Comparison of ENCODE assay signal across 8 mouse cellular contexts in genomic region chr17:46618769-46619682, GRCm38 (mm10). TPM values are rescaled to one million over a fixed set of nuclear protein-coding genes. Genes with fewer than 3 reads are reported as not detected.
DNase-seq lines count a peak whose midpoint lies in the region; ATAC-seq and TF ChIP-seq lines count a peak whose summit lies in the region.

No protein-coding gene starts in this region.

- H3K4me2 ChIP-seq in lung, embryonic 15.5 days, result peak overlapping the region; percentile 47
- H3K4me2 ChIP-seq in forebrain, embryonic 14.5 days (ENCODE audit: low read length), result peak overlapping the region; percentile 32
- peak overlapping the region; percentile 8; the same call in 1 of the 2 replicates for H3K4me2 ChIP-seq in liver, embryonic 13.5 days
- H3K4me2 ChIP-seq in stomach, embryonic 16.5 days (ENCODE audit: low read depth, low read length), result peak overlapping the region; percentile 47

- no peak for DNase-seq in lung, postnatal 14 days
- peak; percentile 38 for DNase-seq in forebrain, embryonic 14.5 days (ENCODE audit: low spot score)
- DNase-seq in liver, embryonic 13.5 days, result no peak
- DNase-seq in cerebellum, adult 2 months, result no peak
- no peak for DNase-seq in spleen, postnatal 4 days (ENCODE audit: low spot score in 2 of 2)
- no peak for DNase-seq in thymus, adult 2 months

- peak overlapping the region; percentile 96 for H3K27ac ChIP-seq in lung, embryonic 15.5 days
- H3K27ac ChIP-seq in forebrain, embryonic 14.5 days (ENCODE audit: low read depth, low read length), result peak overlapping the region; percentile 78
- peak overlapping the region; percentile 10; the same call in 1 of the 2 replicates for H3K27ac ChIP-seq in liver, embryonic 13.5 days
- H3K27ac ChIP-seq in stomach, embryonic 16.5 days (ENCODE audit: low read length), result peak overlapping the region; percentile 97
- H3K27ac ChIP-seq in cerebellum, adult 2 months (ENCODE audit: insufficient read depth, low read length), result no peak overlapping the region
- H3K27ac ChIP-seq in thymus, adult 2 months (ENCODE audit: control insufficient read depth, insufficient read depth, low read length), result no peak overlapping the region

- H3K36me3 ChIP-seq in lung, embryonic 15.5 days, result no peaks in the 10 kb centered on the region
- no peaks in the 10 kb centered on the region for H3K36me3 ChIP-seq in forebrain, embryonic 14.5 days (ENCODE audit: control insufficient read depth, insufficient read depth, low read length)
- no peaks in the 10 kb centered on the region for H3K36me3 ChIP-seq in liver, embryonic 13.5 days
- no peaks in the 10 kb centered on the region for H3K36me3 ChIP-seq in stomach, embryonic 16.5 days (ENCODE audit: control insufficient read depth, insufficient read depth, low read length)
- no peaks in the 10 kb centered on the region for H3K36me3 ChIP-seq in thymus, adult 2 months (ENCODE audit: control insufficient read depth, insufficient read depth, low read length)

- no peak for TF ChIP-seq POLR2A in cerebellum, adult 2 months (IDR thresholded peaks at IDR 0.05; ENCODE audit: borderline replicate concordance, insufficient read depth, low read length)
- TF ChIP-seq POLR2A in thymus, adult 2 months (IDR thresholded peaks at IDR 0.05; ENCODE audit: control insufficient read depth, extremely low read depth, insufficient read depth, low read length, poor library complexity), result no peak

- H3K27me3 ChIP-seq in lung, embryonic 15.5 days, result no peaks in the 10 kb centered on the region
- no peaks in the 10 kb centered on the region for H3K27me3 ChIP-seq in forebrain, embryonic 14.5 days (replicated peaks; ENCODE audit: control insufficient read depth, insufficient read depth, low read length)
- peaks cover 3% of the 10 kb centered on the region for H3K27me3 ChIP-seq in liver, embryonic 13.5 days
- H3K27me3 ChIP-seq in stomach, embryonic 16.5 days (ENCODE audit: control insufficient read depth, insufficient read depth, low read length), result no peaks in the 10 kb centered on the region
- H3K27me3 ChIP-seq in cerebellum, adult 2 months (ENCODE audit: control insufficient read depth, insufficient read depth, low read length), result no peaks in the 10 kb centered on the region
- no peaks in the 10 kb centered on the region for H3K27me3 ChIP-seq in thymus, adult 2 months (ENCODE audit: control insufficient read depth, insufficient read depth, low read length)

- peak overlapping the region; percentile 37 for H3K9ac ChIP-seq in lung, embryonic 15.5 days
- H3K9ac ChIP-seq in forebrain, embryonic 14.5 days (ENCODE audit: low read length), result peak overlapping the region; percentile 58
- H3K9ac ChIP-seq in liver, embryonic 13.5 days, result no peak overlapping the region
- peak overlapping the region; percentile 66 for H3K9ac ChIP-seq in stomach, embryonic 16.5 days (ENCODE audit: low read length)

- H3K9me3 ChIP-seq in lung, embryonic 15.5 days, result no peaks in the 10 kb centered on the region
- no peaks in the 10 kb centered on the region for H3K9me3 ChIP-seq in forebrain, embryonic 14.5 days (replicated peaks; ENCODE audit: control insufficient read depth, low read length)
- H3K9me3 ChIP-seq in liver, embryonic 13.5 days (replicated peaks), result no peaks in the 10 kb centered on the region
- H3K9me3 ChIP-seq in stomach, embryonic 16.5 days (replicated peaks; ENCODE audit: control insufficient read depth, low read length), result no peaks in the 10 kb centered on the region

- ATAC-seq in lung, embryonic 15.5 days (ENCODE audit: borderline replicate concordance, extremely low read depth, low FRiP score, low TSS enrichment), result no peak
- peak; percentile 33; the same call in 1 of the 2 replicates for ATAC-seq in forebrain, embryonic 14.5 days
- ATAC-seq in liver, embryonic 13.5 days (ENCODE audit: low read depth), result no peak
- ATAC-seq in stomach, embryonic 16.5 days (ENCODE audit: insufficient read depth, low FRiP score), result 0 out of 2 replicates have a peak, but pooled peaks have one; percentile 26

- H3K4me1 ChIP-seq in lung, embryonic 15.5 days, result peaks cover 92% of the 10 kb centered on the region
- H3K4me1 ChIP-seq in forebrain, embryonic 14.5 days (ENCODE audit: control insufficient read depth, insufficient read depth, low read length), result peaks cover 45% of the 10 kb centered on the region
- H3K4me1 ChIP-seq in liver, embryonic 13.5 days (replicated peaks), result peaks cover 56% of the 10 kb centered on the region
- peaks cover 79% of the 10 kb centered on the region for H3K4me1 ChIP-seq in stomach, embryonic 16.5 days (ENCODE audit: control insufficient read depth, insufficient read depth, low read length)
- peaks cover 13% of the 10 kb centered on the region for H3K4me1 ChIP-seq in cerebellum, adult 2 months (ENCODE audit: control insufficient read depth, insufficient read depth, low read length)
- peaks cover 8% of the 10 kb centered on the region; the same call in 1 of the 2 replicates for H3K4me1 ChIP-seq in thymus, adult 2 months (replicated peaks; ENCODE audit: control insufficient read depth, insufficient read depth, low read length)

- peak overlapping the region; percentile 7; the same call in 1 of the 2 replicates for H3K4me3 ChIP-seq in lung, embryonic 15.5 days
- H3K4me3 ChIP-seq in forebrain, embryonic 14.5 days (ENCODE audit: low read depth, low read length), result no peak overlapping the region
- H3K4me3 ChIP-seq in liver, embryonic 13.5 days (replicated peaks), result no peak overlapping the region
- peak overlapping the region; percentile 23 for H3K4me3 ChIP-seq in stomach, embryonic 16.5 days (replicated peaks; ENCODE audit: low read length)
- H3K4me3 ChIP-seq in cerebellum, adult 2 months (replicated peaks; ENCODE audit: insufficient read depth, low read depth, low read length), result no peak overlapping the region
- H3K4me3 ChIP-seq in thymus, adult 2 months (ENCODE audit: control insufficient read depth, insufficient read depth, low read length), result no peak overlapping the region

- TF ChIP-seq CTCF in cerebellum, adult 2 months (IDR thresholded peaks at IDR 0.05; ENCODE audit: borderline replicate concordance, insufficient read depth, low read depth, low read length), result no peak
- TF ChIP-seq CTCF in thymus, adult 2 months (IDR thresholded peaks at IDR 0.05; ENCODE audit: borderline replicate concordance, control insufficient read depth, extremely low read depth, insufficient read depth, low read length, poor library complexity), result no peak

- 11% methylated on average over 27 of the region's 27 CpGs for WGBS in lung, embryonic 15.5 days
- WGBS in forebrain, embryonic 14.5 days, result 4% methylated on average over 27 of the region's 27 CpGs
- 45% methylated on average over 27 of the region's 27 CpGs for WGBS in liver, embryonic 13.5 days (ENCODE audit: insufficient replicate concordance)
- 18% methylated on average over 27 of the region's 27 CpGs for WGBS in stomach, embryonic 16.5 days
- 72% methylated on average over 27 of the region's 27 CpGs for WGBS in cerebellum, adult 2 months
- 81% methylated on average over 27 of the region's 27 CpGs for WGBS in thymus, adult 2 months

RNA-seq across cellular contexts. Expression of gene Ptk7, which starts 10.3 kb away (rescaled TPM):
- 134 and 142 TPM in 2 replicates for polyA plus RNA-seq in lung, embryonic 15.5 days (2015; fragmentation: Nextera tagmentation; extraction: Ambion mirVana)
- 15.3 and 19.0 TPM in 2 replicates for polyA plus RNA-seq in forebrain, embryonic 14.5 days (2014; fragmentation: Nextera tagmentation; extraction: Ambion mirVana)
- polyA plus RNA-seq in liver, embryonic 13.5 days (2015; fragmentation: Nextera tagmentation; extraction: Ambion mirVana), result 8.0 and 9.1 TPM in 2 replicates
- 93.9 and 94.9 TPM in 2 replicates for polyA plus RNA-seq in stomach, embryonic 16.5 days (2015; fragmentation: Nextera tagmentation; extraction: Ambion mirVana)
- 5.5 and 5.9 TPM in 2 replicates for polyA plus RNA-seq in cerebellum, adult 2 months (2012; rRNA removed)
- 11.9 and 15.8 TPM in 2 replicates for polyA plus RNA-seq in thymus, adult 2 months (2012; rRNA removed)

RNA-seq across cellular contexts. Expression of gene Klc4, which starts 26.8 kb away (rescaled TPM):
- 24.9 and 25.8 TPM in 2 replicates for polyA plus RNA-seq in lung, embryonic 15.5 days (2015; fragmentation: Nextera tagmentation; extraction: Ambion mirVana)
- 34.7 and 38.8 TPM in 2 replicates for polyA plus RNA-seq in forebrain, embryonic 14.5 days (2014; fragmentation: Nextera tagmentation; extraction: Ambion mirVana)
- 5.8 TPM in 2 replicates for polyA plus RNA-seq in liver, embryonic 13.5 days (2015; fragmentation: Nextera tagmentation; extraction: Ambion mirVana)
- polyA plus RNA-seq in stomach, embryonic 16.5 days (2015; fragmentation: Nextera tagmentation; extraction: Ambion mirVana), result 41.4 and 46.7 TPM in 2 replicates
- 28.1 and 29.8 TPM in 2 replicates for polyA plus RNA-seq in cerebellum, adult 2 months (2012; rRNA removed)
- 22.6 and 24.0 TPM in 2 replicates for polyA plus RNA-seq in thymus, adult 2 months (2012; rRNA removed)

RNA-seq across cellular contexts. Expression of gene Mrpl2, which starts 27.0 kb away (rescaled TPM):
- 106 TPM in 2 replicates for polyA plus RNA-seq in lung, embryonic 15.5 days (2015; fragmentation: Nextera tagmentation; extraction: Ambion mirVana)
- polyA plus RNA-seq in forebrain, embryonic 14.5 days (2014; fragmentation: Nextera tagmentation; extraction: Ambion mirVana), result 83.3 and 108 TPM in 2 replicates
- polyA plus RNA-seq in liver, embryonic 13.5 days (2015; fragmentation: Nextera tagmentation; extraction: Ambion mirVana), result 91.5 and 97.5 TPM in 2 replicates
- polyA plus RNA-seq in stomach, embryonic 16.5 days (2015; fragmentation: Nextera tagmentation; extraction: Ambion mirVana), result 94.1 and 99.9 TPM in 2 replicates
- 67.5 and 68.2 TPM in 2 replicates for polyA plus RNA-seq in cerebellum, adult 2 months (2012; rRNA removed)
- 68.3 and 91.0 TPM in 2 replicates for polyA plus RNA-seq in thymus, adult 2 months (2012; rRNA removed)

RNA-seq across cellular contexts. Expression of gene Cul7, which starts 31.1 kb away (rescaled TPM):
- polyA plus RNA-seq in lung, embryonic 15.5 days (2015; fragmentation: Nextera tagmentation; extraction: Ambion mirVana), result 48.2 and 49.5 TPM in 2 replicates
- polyA plus RNA-seq in forebrain, embryonic 14.5 days (2014; fragmentation: Nextera tagmentation; extraction: Ambion mirVana), result 28.3 and 30.2 TPM in 2 replicates
- polyA plus RNA-seq in liver, embryonic 13.5 days (2015; fragmentation: Nextera tagmentation; extraction: Ambion mirVana), result 10.9 and 12.4 TPM in 2 replicates
- 51.2 and 54.8 TPM in 2 replicates for polyA plus RNA-seq in stomach, embryonic 16.5 days (2015; fragmentation: Nextera tagmentation; extraction: Ambion mirVana)
- polyA plus RNA-seq in cerebellum, adult 2 months (2012; rRNA removed), result 43.3 and 44.5 TPM in 2 replicates
- polyA plus RNA-seq in thymus, adult 2 months (2012; rRNA removed), result 47.9 and 50.1 TPM in 2 replicates

RNA-seq across cellular contexts. Expression of gene Rrp36, which starts 55.1 kb away (rescaled TPM):
- polyA plus RNA-seq in lung, embryonic 15.5 days (2015; fragmentation: Nextera tagmentation; extraction: Ambion mirVana), result 55.1 and 56.2 TPM in 2 replicates
- polyA plus RNA-seq in forebrain, embryonic 14.5 days (2014; fragmentation: Nextera tagmentation; extraction: Ambion mirVana), result 30.1 and 31.4 TPM in 2 replicates
- 31.7 and 31.9 TPM in 2 replicates for polyA plus RNA-seq in liver, embryonic 13.5 days (2015; fragmentation: Nextera tagmentation; extraction: Ambion mirVana)
- 49.7 and 52.4 TPM in 2 replicates for polyA plus RNA-seq in stomach, embryonic 16.5 days (2015; fragmentation: Nextera tagmentation; extraction: Ambion mirVana)
- polyA plus RNA-seq in cerebellum, adult 2 months (2012; rRNA removed), result 32.3 and 33.0 TPM in 2 replicates
- 43.8 and 47.8 TPM in 2 replicates for polyA plus RNA-seq in thymus, adult 2 months (2012; rRNA removed)

Comparison
In these comparisons a context has a peak if more than half of its experiments do, and no peak if none do; other contexts are left out.
1. ATAC-seq: peak in forebrain, embryonic 14.5 days (single experiment) and stomach, embryonic 16.5 days (single experiment); none in lung, embryonic 15.5 days (single experiment) and liver, embryonic 13.5 days (single experiment).
2. H3K27ac ChIP-seq: peak in lung, embryonic 15.5 days (single experiment), forebrain, embryonic 14.5 days (single experiment), liver, embryonic 13.5 days (single experiment) and stomach, embryonic 16.5 days (single experiment); none in cerebellum, adult 2 months (single experiment) and thymus, adult 2 months (single experiment).
3. H3K4me3 ChIP-seq: peak in lung, embryonic 15.5 days (single experiment) and stomach, embryonic 16.5 days (single experiment); none in forebrain, embryonic 14.5 days (single experiment), liver, embryonic 13.5 days (single experiment), cerebellum, adult 2 months (single experiment) and thymus, adult 2 months (single experiment).
4. Peak in every context shown above with its lines, with median percentiles within 50 percentile points of each other: H3K4me2 ChIP-seq.